Mouse (Mus musculus) retina, postnatal 7 days (tissue): ENCODE results near the gene Hdac9.

Source experiments
- DNase-seq: peaks from one replicate; pipeline ENCODE4 v3.0.0-alpha.2; 2012; ENCODE audit warnings: low read depth, low spot score

Hdac9 gene

GRCm38 (mm10) chr12:34916995-34917394, at the start of gene Hdac9:
Hdac9 (minus strand) TSS chr12:34917095.
- no peak for DNase-seq

- no peak for DNase-seq
These were observed 32.3 kb upstream of the Hdac9 start for GRCm38 (mm10) chr12:34949066-34949706.

- DNase-seq: no peak
These were observed 21.0 kb upstream of the Hdac9 start for GRCm38 (mm10) chr12:34937918-34938317.

GRCm38 (mm10) chr12:34908008-34908407, 8.9 kb downstream of the Hdac9 start:
- DNase-seq: no peak

- DNase-seq: no peak
These were observed 9.4 kb downstream of the Hdac9 start for GRCm38 (mm10) chr12:34907506-34907850.

GRCm38 (mm10) chr12:34906704-34907505, 10.0 kb downstream of the Hdac9 start:
- DNase-seq: peak; percentile 47

GRCm38 (mm10) chr12:34906376-34906703, 10.6 kb downstream of the Hdac9 start:
- DNase-seq: no peak

GRCm38 (mm10) chr12:34900241-34900640, 16.7 kb downstream of the Hdac9 start:
- DNase-seq: no peak

- no peak for DNase-seq
These were observed 22.0 kb downstream of the Hdac9 start for GRCm38 (mm10) chr12:34894867-34895266.

GRCm38 (mm10) chr12:34888694-34889093, 28.2 kb downstream of the Hdac9 start:
- no peak for DNase-seq

GRCm38 (mm10) chr12:34874926-34875325, 42.0 kb downstream of the Hdac9 start:
- no peak for DNase-seq

- DNase-seq: no peak
These were observed 45.9 kb downstream of the Hdac9 start for GRCm38 (mm10) chr12:34871028-34871427.

- DNase-seq: no peak
These were observed 75.7 kb downstream of the Hdac9 start for GRCm38 (mm10) chr12:34841196-34841595.

- DNase-seq: no peak
These were observed 79.6 kb downstream of the Hdac9 start for GRCm38 (mm10) chr12:34837318-34837717.

GRCm38 (mm10) chr12:34836864-34837263, 80.0 kb downstream of the Hdac9 start:
- no peak for DNase-seq

- DNase-seq: no peak
These were observed 80.8 kb downstream of the Hdac9 start for GRCm38 (mm10) chr12:34836085-34836484.

- DNase-seq: no peak
These were observed 81.4 kb downstream of the Hdac9 start for GRCm38 (mm10) chr12:34835493-34835892.

GRCm38 (mm10) chr12:34828684-34829083, 88.2 kb downstream of the Hdac9 start:
- DNase-seq: no peak

GRCm38 (mm10) chr12:34826931-34827330, 90.0 kb downstream of the Hdac9 start:
- DNase-seq: no peak

GRCm38 (mm10) chr12:34820229-34820628, 96.7 kb downstream of the Hdac9 start:
- no peak for DNase-seq

- no peak for DNase-seq
These were observed 105.0 kb downstream of the Hdac9 start for GRCm38 (mm10) chr12:34811673-34812613.

GRCm38 (mm10) chr12:34810221-34810620, 106.7 kb downstream of the Hdac9 start:
- no peak for DNase-seq
